Mouse (Mus musculus) cerebellum, postnatal 4 days (tissue): ENCODE measurements around the gene Flii.
A peak's percentile ranks its signal among the peaks of the same experiment; 100 is the strongest.

Experiments used
- DNase-seq, 2 experiments: peaks; one replicate each; pipeline ENCODE4 v3.0.0; 2022; ENCODE audit warnings: low spot score in 2 of 2, mixed read lengths in 1 of 2

Gene Flii

DNA sequence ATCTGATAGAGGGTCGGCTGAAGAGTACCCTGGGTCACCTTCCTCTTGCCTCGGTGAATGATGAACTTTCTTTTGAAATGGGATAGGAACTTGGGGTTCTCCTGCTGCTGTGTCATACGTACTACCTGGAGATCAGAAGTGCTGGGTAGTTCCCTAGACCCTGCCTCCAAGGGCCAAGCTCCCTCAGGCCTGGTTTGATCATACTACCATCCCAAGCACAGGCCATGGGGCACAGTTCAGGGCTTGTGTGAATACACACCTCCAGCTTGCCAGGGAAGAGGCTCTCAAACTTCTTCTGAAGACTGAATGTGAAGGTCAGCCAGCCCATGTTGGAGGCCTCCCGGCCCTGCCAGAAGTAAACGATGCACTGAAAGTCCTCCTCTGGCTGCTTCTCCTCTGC lies 11.2 kb downstream of the Flii start:
- no peak for DNase-seq

DNA sequence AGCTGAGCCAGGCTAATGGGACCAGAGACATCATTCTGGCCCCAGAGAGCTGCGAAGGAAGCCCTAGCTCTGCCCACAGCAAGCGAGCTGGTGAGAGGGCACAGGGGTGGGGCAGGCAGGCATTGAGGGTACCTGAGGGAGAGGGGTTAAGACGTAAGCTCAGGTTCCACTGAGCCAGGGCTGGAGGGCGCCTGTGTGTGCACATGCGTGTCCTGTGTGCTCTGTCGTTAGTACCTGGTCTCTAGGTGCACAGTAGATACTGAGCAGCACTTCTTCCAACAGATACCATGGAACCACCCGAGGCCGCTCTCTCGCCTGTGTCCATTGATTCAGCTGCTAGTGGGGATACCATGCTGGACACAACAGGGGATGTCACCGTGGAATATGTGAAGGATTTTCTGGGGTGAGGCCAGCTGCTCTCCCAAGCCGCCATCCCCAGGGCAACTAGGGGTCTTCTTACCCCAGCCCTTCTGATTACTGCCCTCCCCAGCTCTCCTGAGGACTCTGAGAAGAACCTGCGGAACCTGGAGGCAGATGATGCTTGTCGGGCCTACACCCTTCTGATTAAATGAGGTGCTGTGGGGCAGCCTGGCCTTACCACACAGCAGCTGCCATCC lies 14.3 kb downstream of the Flii start:
- no peak for DNase-seq

GRCm38 (mm10) chr11:60712040-60712439 lies 15.0 kb downstream of the Flii start:
- no peak for DNase-seq

- no peak for DNase-seq
Observed at GRCm38 (mm10) chr11:60711218-60711617, 15.8 kb downstream of the Flii start.

DNA sequence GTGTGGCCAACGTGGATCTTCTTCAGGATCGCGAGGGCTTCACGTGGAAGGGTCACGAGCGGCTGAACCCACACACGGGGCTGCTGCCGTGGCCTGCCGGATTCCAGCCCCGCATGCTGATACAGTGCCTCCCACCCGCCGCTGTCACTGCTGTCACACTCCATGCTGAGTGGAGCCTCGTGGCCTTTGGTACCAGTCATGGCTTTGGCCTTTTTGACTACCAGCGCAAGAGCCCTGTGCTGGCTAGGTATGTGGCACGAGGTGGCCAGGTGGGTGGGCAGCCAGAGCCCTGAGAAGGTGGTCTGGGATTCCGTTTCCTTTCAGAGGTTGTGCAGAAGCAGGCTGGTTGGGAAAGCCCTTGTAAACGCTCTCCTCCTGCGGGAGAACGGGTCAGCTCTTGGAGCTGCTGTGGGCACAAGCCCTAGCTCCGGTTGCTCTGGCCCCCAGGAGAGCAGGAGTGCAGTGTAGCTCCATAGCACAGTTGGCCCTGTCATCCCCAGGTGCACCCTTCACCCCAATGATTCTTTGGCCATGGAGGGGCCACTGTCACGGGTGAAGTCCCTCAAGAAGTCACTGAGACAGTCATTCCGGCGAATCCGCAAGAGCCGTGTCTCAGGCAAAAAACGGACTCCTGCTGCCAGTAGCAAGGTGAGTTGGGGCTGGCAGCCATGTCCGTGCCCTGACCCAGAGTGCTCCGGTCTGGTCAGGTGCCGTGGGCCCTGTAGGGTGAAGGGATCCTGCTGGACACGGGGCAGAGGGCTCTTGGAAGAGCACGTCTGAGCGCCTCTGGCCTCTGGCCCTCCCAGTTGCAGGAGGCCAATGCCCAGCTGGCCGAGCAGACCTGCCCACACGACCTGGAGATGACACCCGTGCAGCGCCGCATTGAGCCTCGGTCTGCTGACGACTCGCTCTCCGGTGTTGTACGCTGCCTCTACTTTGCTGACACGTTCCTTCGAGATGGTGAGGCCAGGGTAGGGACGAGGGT lies 17.3 kb downstream of the Flii start:
- DNase-seq, result no peak

GRCm38 (mm10) chr11:60708631-60709030 lies 18.4 kb downstream of the Flii start:
- DNase-seq, result no peak

DNA sequence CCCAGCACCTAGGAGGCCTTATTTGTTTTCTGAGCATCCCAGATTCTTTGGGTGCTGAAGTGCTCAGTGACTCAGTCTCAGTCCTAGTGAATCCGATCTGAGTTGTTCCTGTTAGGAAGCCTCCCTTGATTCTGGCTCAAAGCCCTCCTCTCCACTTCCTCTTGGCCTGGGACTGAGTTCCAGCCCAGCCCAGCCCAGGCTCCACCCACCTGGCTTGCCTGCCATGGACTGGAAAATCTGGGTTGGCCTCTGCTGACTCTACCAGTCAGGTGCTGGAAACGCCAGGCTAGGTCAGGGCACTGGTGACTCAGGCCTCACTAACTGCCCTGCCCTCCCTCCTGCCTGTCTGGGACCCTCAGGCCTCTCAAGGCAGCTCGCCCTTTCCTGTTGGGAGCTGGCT lies 19.4 kb downstream of the Flii start:
- no peak for DNase-seq

GRCm38 (mm10) chr11:60706696-60707480 lies 20.2 kb downstream of the Flii start:
- DNase-seq, result no peak

DNA sequence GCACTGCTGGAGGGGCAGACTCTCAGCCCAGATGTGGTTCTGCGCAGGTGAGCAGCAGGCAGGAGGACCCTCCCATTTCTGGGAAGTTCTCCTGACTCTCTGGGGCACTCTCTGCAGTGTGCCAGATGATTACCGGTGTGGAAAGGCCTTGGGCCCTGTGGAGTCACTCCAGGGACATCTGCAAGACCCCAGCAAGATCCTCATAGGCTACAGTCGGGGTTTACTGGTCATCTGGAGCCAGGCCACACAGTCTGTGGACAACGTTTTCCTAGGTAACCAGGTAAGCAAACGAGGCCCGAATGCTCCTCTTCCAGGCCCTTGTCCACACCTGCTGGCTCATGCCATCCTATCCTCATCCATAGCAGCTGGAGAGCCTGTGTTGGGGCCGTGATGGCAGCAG lies 21.0 kb downstream of the Flii start:
- no peak for DNase-seq

GRCm38 (mm10) chr11:60705255-60705654 lies 21.8 kb downstream of the Flii start:
- DNase-seq, result no peak

GRCm38 (mm10) chr11:60704023-60704880 lies 22.8 kb downstream of the Flii start:
- DNase-seq, result no peak

GRCm38 (mm10) chr11:60703131-60703530 lies 23.9 kb downstream of the Flii start:
- peak; percentile 58 to 84 for DNase-seq

DNA sequence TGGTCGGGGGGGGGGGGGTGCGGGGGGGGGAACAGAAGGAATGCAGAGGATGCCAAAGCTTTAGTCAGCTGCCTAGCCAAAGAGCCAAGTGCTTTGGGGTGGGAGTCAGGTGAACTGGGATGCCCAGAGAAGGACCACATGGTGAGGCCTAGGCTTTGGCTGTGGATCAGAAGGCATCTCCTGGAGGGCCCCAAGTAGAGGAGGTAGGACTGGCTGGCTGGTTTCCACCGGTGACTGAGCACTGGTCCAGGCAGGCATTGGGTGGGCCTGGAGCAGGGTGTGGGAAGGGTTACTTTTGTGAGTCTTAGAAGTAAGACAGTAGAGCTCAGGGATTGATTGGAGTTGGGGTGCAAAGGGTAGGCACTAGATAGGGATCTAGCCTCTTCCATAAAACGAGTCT lies 25.5 kb downstream of the Flii start:
- DNase-seq, result peak in 1 of 2 experiments; percentile 1

- DNase-seq, result peak in 1 of 2 experiments; percentile 1
Observed at GRCm38 (mm10) chr11:60700320-60701185, 26.5 kb downstream of the Flii start.

- DNase-seq, result peak; percentile 68 to 89
Observed at GRCm38 (mm10) chr11:60699524-60700075, 27.5 kb downstream of the Flii start, which contains the start of gene Llgl1. Gene Llgl1, plus strand, starts transcription at chr11:60699723.

DNA sequence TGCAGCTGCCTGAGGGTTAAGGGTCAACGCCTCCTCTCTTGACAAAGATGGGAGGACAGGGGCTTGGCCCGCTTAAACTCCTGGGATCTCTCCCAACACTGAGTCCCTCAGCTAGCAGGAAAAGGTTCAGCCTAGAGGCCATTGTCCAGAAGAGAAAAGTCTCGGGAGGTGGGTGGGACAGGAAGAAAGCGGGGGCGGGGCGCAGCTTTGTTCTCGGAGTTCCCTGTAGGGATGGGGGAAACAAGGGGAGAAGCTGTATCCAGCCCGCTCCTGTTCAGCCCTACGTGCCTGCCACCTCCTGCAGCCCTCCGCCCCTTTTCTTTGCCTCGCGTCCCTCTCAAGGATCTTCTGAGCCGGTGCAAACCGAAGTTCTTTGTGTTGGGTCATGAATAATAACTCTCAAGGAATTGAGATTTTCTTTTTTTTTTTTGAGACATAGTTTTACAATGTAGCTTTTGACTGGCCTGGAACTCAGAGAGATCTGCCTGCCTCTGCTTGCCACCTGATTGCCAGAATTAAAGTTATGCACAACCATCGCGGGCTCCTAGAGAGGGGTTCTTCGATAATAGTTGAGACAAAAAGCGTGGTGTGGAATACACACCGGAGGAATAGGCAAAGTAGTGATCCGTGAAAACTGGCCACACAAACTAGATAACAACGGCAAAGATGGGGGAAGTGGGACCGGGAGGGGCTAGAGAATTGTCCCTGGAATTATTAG lies 28.1 kb downstream of the Flii start:
- DNase-seq, result peak in 1 of 2 experiments; percentile 46

DNA sequence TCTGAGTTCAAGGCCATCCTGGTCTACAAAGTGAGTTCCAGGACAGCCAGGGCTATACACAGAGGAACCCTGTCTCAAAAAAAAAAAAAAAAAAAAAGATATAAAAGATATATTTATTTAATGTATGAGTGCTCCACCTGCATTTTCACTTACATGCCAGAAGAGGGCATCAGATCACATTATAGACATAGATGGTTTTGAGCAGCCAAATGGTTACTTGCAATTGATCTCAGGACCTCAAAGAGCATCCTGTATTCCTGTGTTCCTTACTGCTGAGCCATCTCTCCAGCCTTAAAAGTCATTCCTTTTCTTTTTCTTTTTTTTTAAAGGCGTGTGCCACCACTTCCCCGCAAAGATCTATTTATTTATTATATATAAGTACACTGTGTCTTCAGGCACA lies 29.5 kb downstream of the Flii start:
- no peak for DNase-seq

- no peak for DNase-seq
Observed at GRCm38 (mm10) chr11:60696165-60696564, 30.9 kb downstream of the Flii start.
